Mouse (Mus musculus) left cerebral cortex, postnatal 25 days (tissue): ENCODE measurements at regions not wholly inside any gene's neighbourhood (a gene's known extent, or its start where the extent isn't known, plus 50 kb on each side); places are given as distances from the start of the nearest gene placed in this dataset.
"Not testable (repeated sequence)": the region's sequence is repeated elsewhere in the genome, so short reads cannot be mapped to it uniquely, and the experiment has no call there.

Experiments used
- DNase-seq, 2 experiments: peaks; one replicate each; pipeline ENCODE4 v3.0.0; 2022; ENCODE audit warnings: low spot score in 2 of 2, mixed read lengths in 1 of 2
- intact Hi-C: fragments of 180-260 bp; cut with DNase I; formaldehyde crosslinking; loops from one replicate; pipeline ENCODE4 v1.15.1; 2025

- intact Hi-C loops, result no loop called here
- no peak for DNase-seq
These were observed 563.3 kb upstream of the Foxg1 start for GRCm38 (mm10) chr12:48819168-48819567.

GRCm38 (mm10) chr12:48820206-48820605, 562.3 kb upstream of the Foxg1 start:
- intact Hi-C loops, result no loop called here
- DNase-seq, result no peak

GRCm38 (mm10) chr12:48826300-48826699, 556.2 kb upstream of the Foxg1 start:
- peak in 1 of 2 experiments; percentile 15 for DNase-seq
- intact Hi-C loops, result no loop called here

GRCm38 (mm10) chr12:48853356-48853755, 529.1 kb upstream of the Foxg1 start:
- DNase-seq, intact Hi-C loops: not testable (repeated sequence)

GRCm38 (mm10) chr12:48854016-48854415, 528.4 kb upstream of the Foxg1 start:
- intact Hi-C loops, result no loop called here
- DNase-seq, result no peak

GRCm38 (mm10) chr12:48878244-48879031, 504.0 kb upstream of the Foxg1 start:
- intact Hi-C loops, result no loop called here
- no peak for DNase-seq
